Mouse (Mus musculus) hindbrain, embryonic 11.5 days (tissue): Measurements from ENCODE around the gene Cog4. TPM values are rescaled to one million over a fixed set of nuclear protein-coding genes. Genes with fewer than 3 reads are reported as not detected.

ENCODE experiments used
- ATAC-seq: fragments of 200-750 bp; cut with Nextera tagmentation; 2 replicates; pipeline ENCODE4 v1.8.0; 2017; ENCODE audit warnings: mild to moderate bottlenecking, moderate TSS enrichment, moderate library complexity; ENCODE audit not compliant: low FRiP score
- DNase-seq: peaks from one replicate; pipeline ENCODE4 v3.0.0-alpha.2; 2015; ENCODE audit warnings: low spot score
- H3K27ac ChIP-seq: fragments of 300-500 bp; sonication (generic); 2 replicates; pipeline ENCODE4 v1.5.1; 2014; ENCODE audit warnings: mild to moderate bottlenecking, low read depth, low read length
- H3K27me3 ChIP-seq: fragments of 300-500 bp; sonication (generic); 2 replicates; pipeline ENCODE4 v1.6.1; 2014; ENCODE audit warnings: mild to moderate bottlenecking, low read length, moderate library complexity, mixed read lengths; ENCODE audit not compliant: control insufficient read depth, insufficient read depth
- H3K36me3 ChIP-seq: fragments of 300-500 bp; sonication (generic); 2 replicates; pipeline ENCODE4 v1.6.1; 2014; ENCODE audit warnings: mild to moderate bottlenecking, low read length, moderate library complexity, mixed read lengths; ENCODE audit not compliant: control insufficient read depth, insufficient read depth
- H3K4me1 ChIP-seq: fragments of 300-500 bp; sonication (generic); replicated peaks from 2 replicates; pipeline ENCODE4 v1.6.1; 2014; ENCODE audit warnings: low read length, mixed read lengths; ENCODE audit not compliant: control insufficient read depth, insufficient read depth
- H3K4me2 ChIP-seq: fragments of 300-500 bp; sonication (generic); replicated peaks from 2 replicates; pipeline ENCODE4 v1.6.1; 2014; ENCODE audit warnings: mild to moderate bottlenecking, low read depth, low read length
- H3K4me3 ChIP-seq: fragments of 300-500 bp; sonication (generic); 2 replicates; pipeline ENCODE4 v1.5.1; 2014; ENCODE audit warnings: low read depth, low read length
- H3K9ac ChIP-seq: fragments of 300-500 bp; sonication (generic); 2 replicates; pipeline ENCODE4 v1.6.1; 2014; ENCODE audit warnings: low read depth, low read length
- H3K9me3 ChIP-seq: fragments of 300-500 bp; sonication (generic); 2 replicates; pipeline ENCODE4 v1.6.1; 2016; ENCODE audit warnings: low read length; ENCODE audit not compliant: control insufficient read depth
- WGBS: fragments of 180-500 bp; shearing (Covaris S2); extraction: QIAGEN DNeasy Blood & Tissue Kit; methylation state at CpG from one replicate; pipeline ENCODE4 v1.1.7; 2014; 5-methylcytosine and 5-hydroxymethylcytosine counted together
- polyA plus RNA-seq: library from polyadenylated mRNA; unstranded; fragments of >200 nt; fragmentation: Nextera tagmentation; extraction: Ambion mirVana; gene quantifications from 2 replicates; pipeline ENCODE4 v1.2.1, GENCODE M21; 2014

Gene Cog4
- polyA plus RNA-seq, 1 experiment from 2014 or later = 66.9 TPM

- ATAC-seq = no peak
- H3K9ac ChIP-seq = no peak overlapping the region
Observed at GRCm38 (mm10) chr8:110870501-110870900, 24.1 kb downstream of the Cog4 start.

GRCm38 (mm10) chr8:110877862-110878261 lies 31.5 kb downstream of the Cog4 start:
- Histone ChIP-seq H3K9me3 (no peaks in the 10 kb centered on the region), H3K9ac (no peak overlapping the region), H3K36me3 (peaks cover 3% of the 10 kb centered on the region; the same call in 1 of the 2 replicates), H3K4me3 (no peak overlapping the region), H3K27me3 (no peaks in the 10 kb centered on the region), H3K27ac (no peak overlapping the region), H3K4me1 (no peaks in the 10 kb centered on the region), H3K4me2 (no peak overlapping the region)
- no peak for ATAC-seq
- DNase-seq = no peak
- WGBS = 95% methylated on average over 4 of the region's 4 CpGs

More at GRCm38 (mm10) chr8:110870501-110870900, 24.1 kb downstream of the Cog4 start:
- Histone ChIP-seq H3K4me1 (no peaks in the 10 kb centered on the region), H3K36me3 (peaks cover 7% of the 10 kb centered on the region), H3K27ac (no peak overlapping the region), H3K9me3 (no peaks in the 10 kb centered on the region), H3K4me2 (no peak overlapping the region), H3K27me3 (no peaks in the 10 kb centered on the region), H3K4me3 (no peak overlapping the region)
- 96% methylated on average over 2 of the region's 2 CpGs for WGBS
- no peak for DNase-seq

GRCm38 (mm10) chr8:110881741-110882310 lies 35.4 kb downstream of the Cog4 start:
- H3K4me3 ChIP-seq = no peak overlapping the region
- H3K4me1 ChIP-seq = no peaks in the 10 kb centered on the region
- no peak overlapping the region for H3K4me2 ChIP-seq
- no peaks in the 10 kb centered on the region for H3K27me3 ChIP-seq
- H3K27ac ChIP-seq = no peak overlapping the region
- ATAC-seq = no peak
- no peak for DNase-seq
- no peak overlapping the region for H3K9ac ChIP-seq
- WGBS = 93% methylated on average over 10 of the region's 10 CpGs
- peaks cover 6% of the 10 kb centered on the region for H3K36me3 ChIP-seq
- no peaks in the 10 kb centered on the region for H3K9me3 ChIP-seq

GRCm38 (mm10) chr8:110883824-110884223 lies 37.4 kb downstream of the Cog4 start:
- Histone ChIP-seq H3K4me3 (no peak overlapping the region), H3K36me3 (peaks cover 6% of the 10 kb centered on the region), H3K27me3 (no peaks in the 10 kb centered on the region), H3K9me3 (no peaks in the 10 kb centered on the region), H3K4me2 (no peak overlapping the region), H3K27ac (no peak overlapping the region), H3K4me1 (no peaks in the 10 kb centered on the region), H3K9ac (no peak overlapping the region)
- 95% methylated on average over 18 of the region's 18 CpGs for WGBS
- ATAC-seq (no peak), DNase-seq (no peak)

GRCm38 (mm10) chr8:110886634-110887033 lies 40.2 kb downstream of the Cog4 start:
- DNase-seq (no peak), ATAC-seq (no peak)
- Histone ChIP-seq H3K27ac (no peak overlapping the region), H3K27me3 (no peaks in the 10 kb centered on the region), H3K9me3 (no peaks in the 10 kb centered on the region), H3K4me3 (no peak overlapping the region), H3K4me1 (no peaks in the 10 kb centered on the region), H3K9ac (no peak overlapping the region), H3K36me3 (peaks cover 6% of the 10 kb centered on the region), H3K4me2 (no peak overlapping the region)
- WGBS = 90% methylated on average over 3 of the region's 3 CpGs

GRCm38 (mm10) chr8:110887551-110887950 lies 41.2 kb downstream of the Cog4 start:
- Histone ChIP-seq H3K9ac (no peak overlapping the region), H3K27ac (no peak overlapping the region), H3K4me1 (no peaks in the 10 kb centered on the region), H3K4me3 (no peak overlapping the region), H3K4me2 (no peak overlapping the region), H3K27me3 (no peaks in the 10 kb centered on the region), H3K9me3 (no peaks in the 10 kb centered on the region), H3K36me3 (peaks cover 3% of the 10 kb centered on the region; the same call in 1 of the 2 replicates)
- ATAC-seq (no peak), DNase-seq (no peak)
- WGBS = 94% methylated on average over 10 of the region's 10 CpGs

GRCm38 (mm10) chr8:110888441-110888840 lies 42.0 kb downstream of the Cog4 start:
- H3K36me3 ChIP-seq = peaks cover 3% of the 10 kb centered on the region; the same call in 1 of the 2 replicates
- DNase-seq = no peak
- H3K4me2 ChIP-seq = no peak overlapping the region
- H3K27me3 ChIP-seq = no peaks in the 10 kb centered on the region
- no peaks in the 10 kb centered on the region for H3K9me3 ChIP-seq
- H3K9ac ChIP-seq = no peak overlapping the region
- WGBS = 88% methylated on average over 8 of the region's 8 CpGs
- H3K4me3 ChIP-seq = no peak overlapping the region
- no peak for ATAC-seq
- no peaks in the 10 kb centered on the region for H3K4me1 ChIP-seq
- no peak overlapping the region for H3K27ac ChIP-seq

GRCm38 (mm10) chr8:110888860-110889259 lies 42.5 kb downstream of the Cog4 start:
- H3K9me3 ChIP-seq = no peaks in the 10 kb centered on the region
- no peak overlapping the region for H3K4me3 ChIP-seq
- DNase-seq (no peak), ATAC-seq (no peak)
- no peaks in the 10 kb centered on the region for H3K4me1 ChIP-seq
- H3K9ac ChIP-seq = no peak overlapping the region
- H3K36me3 ChIP-seq = peaks cover 3% of the 10 kb centered on the region; the same call in 1 of the 2 replicates
- H3K4me2 ChIP-seq = no peak overlapping the region
- H3K27me3 ChIP-seq = no peaks in the 10 kb centered on the region
- WGBS = 91% methylated on average over 16 of the region's 16 CpGs
- no peak overlapping the region for H3K27ac ChIP-seq

GRCm38 (mm10) chr8:110889904-110890470 lies 43.6 kb downstream of the Cog4 start:
- Histone ChIP-seq H3K4me1 (no peaks in the 10 kb centered on the region), H3K27ac (no peak overlapping the region), H3K36me3 (no peaks in the 10 kb centered on the region), H3K4me3 (no peak overlapping the region), H3K9ac (no peak overlapping the region), H3K4me2 (no peak overlapping the region), H3K27me3 (no peaks in the 10 kb centered on the region), H3K9me3 (no peaks in the 10 kb centered on the region)
- 68% methylated on average over 12 of the region's 12 CpGs for WGBS
- DNase-seq = peak; percentile 15
- no peak for ATAC-seq
